Mouse (Mus musculus) neutrophil, adult 5-6 weeks (primary cell): Measurements from ENCODE around the gene Cadm2. TPM values are rescaled to one million over a fixed set of nuclear protein-coding genes. Genes with fewer than 3 reads are reported as not detected.

ENCODE experiments used
- ATAC-seq: fragments of 151-379, 151-347 bp; 2 replicates; pipeline ENCODE4 v1.8.0; 2017; ENCODE audit warnings: mild to moderate bottlenecking, moderate TSS enrichment; ENCODE audit not compliant: insufficient number of reproducible peaks, poor library complexity, low FRiP score, severe bottlenecking; ENCODE audit errors: extremely low read depth
- total RNA-seq: library from RNA; stranded (forward); fragments of 200-1000 nt; gene quantifications from 2 replicates; pipeline ENCODE4 v1.2.3, GENCODE M21; 2017

Gene Cadm2
- total RNA-seq, 1 experiment from 2014 or later, result not detected

DNA sequence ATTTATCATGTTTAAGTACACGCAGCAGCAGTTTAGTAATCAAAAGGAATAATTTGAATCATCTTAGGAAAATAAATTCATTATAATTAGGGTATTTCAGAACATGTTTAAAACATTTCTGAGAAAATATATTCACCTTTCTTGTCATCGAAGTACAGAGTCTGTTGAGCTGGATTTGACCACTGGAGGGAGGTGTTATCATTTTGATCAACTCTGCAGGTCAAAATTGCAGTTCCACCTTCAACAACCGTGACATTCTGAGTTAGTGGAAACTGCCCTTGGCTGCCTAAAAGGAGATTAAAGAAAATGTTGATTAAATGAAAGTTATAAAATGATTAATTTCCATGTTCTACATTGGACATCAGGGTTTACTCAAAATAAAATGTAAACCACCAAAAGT is 738.1 kb downstream of the Cadm2 start:
- ATAC-seq, result no peak

DNA sequence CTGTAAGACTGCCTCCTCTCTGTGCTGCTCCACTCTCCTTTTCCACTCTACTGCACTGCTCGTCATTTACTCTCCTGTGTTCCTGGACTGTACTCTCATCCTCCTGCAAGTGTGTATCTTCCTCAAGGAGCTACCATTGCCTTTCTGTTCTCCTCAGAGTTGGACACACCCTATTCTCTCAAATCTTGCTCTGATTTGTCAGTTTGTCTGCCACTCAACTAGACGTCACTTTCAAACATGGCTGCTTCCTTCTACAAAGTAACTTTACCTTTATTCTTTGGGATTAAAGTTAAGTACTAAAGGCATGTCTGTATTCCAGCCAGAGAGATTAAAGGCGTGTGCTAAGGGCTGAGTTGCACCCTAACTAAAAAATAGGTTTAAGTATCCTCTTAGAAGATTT is 749.5 kb downstream of the Cadm2 start:
- no peak for ATAC-seq

DNA sequence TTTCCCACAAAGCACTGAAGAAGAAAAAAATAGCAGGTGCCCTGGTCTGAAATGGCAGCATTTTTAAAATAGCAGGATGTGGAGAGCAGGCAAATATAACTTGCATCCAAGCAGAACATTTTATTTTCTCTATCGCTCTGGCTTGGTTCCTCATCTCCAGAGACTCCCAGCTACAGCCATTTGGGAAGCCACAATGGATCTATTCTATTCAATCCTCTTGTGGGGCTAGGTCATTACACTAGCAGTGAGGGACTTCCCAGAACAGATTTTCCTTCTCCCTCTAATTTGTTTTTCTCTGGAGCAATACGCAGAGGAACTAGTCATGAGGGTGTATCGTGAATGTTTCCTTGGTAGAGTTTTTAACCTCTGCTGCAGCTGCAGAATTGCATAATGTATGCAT is 769.7 kb downstream of the Cadm2 start:
- ATAC-seq, result no peak

DNA sequence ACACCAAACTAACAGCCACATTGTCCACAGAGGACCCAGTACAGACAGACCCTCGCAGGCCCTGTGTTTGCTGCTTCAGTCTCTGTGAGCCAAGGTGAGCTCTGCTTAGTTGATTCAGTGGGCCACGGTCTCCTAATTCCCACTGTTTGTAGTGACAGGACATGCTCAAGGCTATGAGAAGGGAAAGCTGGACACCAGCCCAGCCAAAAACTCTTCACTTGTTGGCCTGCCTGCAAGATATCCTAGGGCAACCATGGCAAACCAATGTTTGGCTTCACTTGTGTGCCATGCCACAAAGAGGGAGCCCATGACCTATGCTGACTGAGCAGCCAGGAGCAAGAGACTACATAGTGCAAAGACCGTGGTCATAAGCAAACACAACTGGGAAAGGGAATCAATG is 795.8 kb downstream of the Cadm2 start:
- no peak for ATAC-seq

DNA sequence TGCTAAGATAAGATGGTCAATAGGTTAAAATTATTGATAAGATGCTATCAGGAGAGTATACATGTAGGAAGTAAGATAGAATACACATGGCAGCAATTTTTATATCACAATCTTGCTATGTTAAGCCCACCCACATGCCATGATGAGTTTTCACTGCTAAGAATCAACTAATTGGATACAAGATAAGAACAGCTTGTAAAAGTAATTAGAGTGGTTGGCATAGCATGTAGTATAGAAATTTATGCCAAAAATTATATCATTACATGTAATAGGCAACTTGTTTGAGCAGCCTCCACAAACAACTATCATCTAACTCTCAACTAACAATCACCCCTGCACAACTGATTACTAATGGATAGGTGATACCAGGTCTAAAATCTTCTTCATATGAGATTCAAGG is 809.2 kb downstream of the Cadm2 start:
- no peak for ATAC-seq

DNA sequence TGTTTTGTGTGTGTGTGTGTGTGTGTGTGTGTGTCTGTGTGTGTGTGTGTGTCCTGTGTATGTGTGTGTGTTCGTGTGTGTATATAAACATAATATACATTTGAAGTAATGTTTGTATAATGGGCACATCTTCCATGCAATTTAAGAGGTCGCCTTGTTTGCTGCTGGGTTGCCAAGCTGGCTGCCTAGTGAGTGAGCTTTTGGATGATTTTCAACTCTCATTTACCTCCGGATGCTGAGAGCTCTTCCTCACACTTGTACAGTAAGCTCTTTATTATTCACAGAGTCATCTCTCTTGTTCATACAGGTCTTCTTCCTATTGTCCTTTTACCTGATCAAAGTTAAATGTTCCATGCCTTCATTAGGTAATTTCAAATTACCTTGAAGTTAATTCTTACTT is 822.5 kb downstream of the Cadm2 start:
- ATAC-seq, result no peak

DNA sequence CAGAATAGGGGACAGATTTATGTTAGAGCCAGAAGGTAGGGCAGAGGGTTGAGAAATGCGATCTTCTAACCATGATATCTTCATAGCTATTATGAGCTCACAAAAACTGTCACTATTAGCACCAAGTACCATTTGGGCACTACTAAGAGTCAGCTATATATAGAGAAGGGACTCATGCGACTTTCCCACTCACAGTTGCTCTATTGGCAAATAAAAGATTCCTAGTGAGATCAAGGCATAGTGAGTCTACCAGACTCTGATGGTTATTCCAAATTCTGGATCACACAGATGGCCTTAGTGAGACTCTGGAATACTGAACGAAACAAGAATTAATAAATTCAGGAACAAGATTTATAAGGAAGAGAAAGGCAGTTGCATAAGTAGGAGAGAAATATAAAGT is 827.6 kb downstream of the Cadm2 start:
- no peak for ATAC-seq

DNA sequence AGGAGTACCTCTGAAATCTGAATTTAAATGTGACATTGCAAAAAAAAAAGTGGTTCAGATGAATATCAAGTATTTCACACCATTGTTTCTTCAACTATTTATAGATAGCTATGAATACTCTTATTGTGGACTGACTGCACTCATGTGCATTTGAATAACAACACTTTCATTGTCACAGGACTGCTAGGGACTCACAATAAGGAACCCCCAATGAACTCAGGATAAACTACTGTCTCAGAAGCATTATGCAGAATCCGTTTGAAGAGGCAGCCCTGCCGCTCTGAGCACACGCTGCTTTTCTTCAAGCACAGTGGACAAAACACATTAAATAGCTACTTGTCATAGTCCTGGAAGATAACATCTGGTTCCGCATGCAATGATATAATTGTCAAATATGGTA is 848.8 kb downstream of the Cadm2 start:
- no peak for ATAC-seq

DNA sequence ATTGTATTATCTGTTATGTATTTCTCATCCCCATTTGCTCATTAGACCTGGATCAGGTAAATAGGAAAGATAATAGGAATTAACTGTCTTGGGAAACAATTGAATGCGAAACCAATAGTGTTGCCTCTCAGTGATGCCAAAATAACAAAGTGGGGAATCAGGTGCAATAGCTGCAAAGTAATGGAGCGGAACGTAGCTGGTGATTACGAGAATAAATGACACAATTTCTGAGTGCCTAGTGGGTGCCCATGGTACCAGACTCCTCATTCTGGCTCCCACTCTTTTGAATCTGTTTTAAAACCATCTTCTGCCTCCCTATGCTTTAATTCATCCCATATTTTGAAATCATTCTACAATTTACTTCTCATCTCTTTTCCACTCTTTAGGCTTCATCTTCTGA is 851.2 kb downstream of the Cadm2 start:
- ATAC-seq, result no peak

DNA sequence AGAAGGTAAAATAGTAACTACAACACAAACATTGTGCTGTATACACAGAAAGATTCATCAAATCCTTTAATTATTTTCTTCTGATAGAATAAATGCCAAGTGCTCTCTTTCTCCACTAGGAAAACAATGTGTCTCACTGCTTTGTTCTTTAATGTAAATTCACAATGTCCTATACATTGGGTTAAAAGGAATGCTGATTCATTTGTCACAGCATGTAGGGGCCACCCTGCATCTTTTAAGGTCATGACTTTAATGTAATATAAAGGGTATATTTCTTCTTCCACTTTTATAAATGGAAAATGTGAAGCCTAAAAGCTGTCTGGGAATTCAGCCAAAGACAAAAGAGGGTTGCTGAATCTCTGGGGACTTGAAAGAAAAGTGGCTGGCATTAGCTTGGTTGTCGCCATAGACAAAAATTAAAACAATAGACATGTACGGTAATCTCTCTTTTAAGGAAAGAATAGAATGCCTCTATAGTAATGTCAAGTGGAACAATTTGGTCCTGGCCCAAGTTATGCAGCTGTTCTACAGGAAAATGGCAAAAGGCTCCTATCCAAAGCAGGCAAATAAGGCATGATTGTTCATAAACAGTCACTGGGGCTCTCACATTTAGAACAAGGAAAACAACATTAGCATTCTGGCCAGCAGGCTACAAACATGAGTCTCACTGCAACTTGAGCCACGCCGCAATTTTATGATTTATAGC is 851.9 kb downstream of the Cadm2 start:
- no peak for ATAC-seq

DNA sequence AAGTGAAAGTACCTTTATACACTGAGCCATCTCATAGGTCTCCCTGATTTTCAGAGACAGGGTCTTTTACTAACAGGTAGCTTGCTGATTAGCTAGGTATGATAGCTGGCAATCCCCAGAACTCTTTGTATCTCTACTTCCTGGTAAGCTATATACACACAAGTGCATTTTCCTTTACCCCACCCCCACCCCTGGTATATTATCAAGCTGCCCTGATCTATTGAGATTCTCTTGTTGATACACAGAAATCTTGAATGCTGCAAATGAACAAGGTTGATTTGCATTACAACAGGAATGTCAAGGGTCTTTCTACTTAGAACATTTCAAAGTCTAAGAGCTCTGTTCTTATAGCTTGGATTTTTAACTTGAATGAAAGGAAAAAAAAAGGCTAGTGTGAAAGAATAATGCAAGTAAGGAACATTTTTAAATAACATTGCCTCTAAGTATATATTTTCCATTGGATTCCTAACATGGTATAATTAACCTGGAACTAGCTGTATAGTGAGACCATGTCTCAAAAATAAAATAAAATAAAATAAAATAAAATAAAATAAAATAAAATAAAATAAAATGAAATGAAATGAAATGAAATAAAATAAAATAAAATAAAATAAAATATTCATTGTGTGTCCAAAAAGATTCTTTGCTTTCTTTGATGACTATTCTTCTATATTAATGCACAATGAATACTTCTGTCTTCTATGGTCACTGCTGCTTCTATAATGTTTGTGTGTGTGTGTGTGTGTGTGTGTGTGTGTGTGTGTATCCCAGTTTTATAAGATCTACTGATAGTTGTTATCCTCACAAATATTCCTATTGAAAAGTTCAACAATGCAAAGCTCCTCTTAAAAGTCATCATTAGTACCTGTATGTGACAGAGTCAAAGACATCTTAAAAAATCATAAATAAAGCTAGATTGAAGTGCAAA is 858.9 kb downstream of the Cadm2 start:
- no peak for ATAC-seq

DNA sequence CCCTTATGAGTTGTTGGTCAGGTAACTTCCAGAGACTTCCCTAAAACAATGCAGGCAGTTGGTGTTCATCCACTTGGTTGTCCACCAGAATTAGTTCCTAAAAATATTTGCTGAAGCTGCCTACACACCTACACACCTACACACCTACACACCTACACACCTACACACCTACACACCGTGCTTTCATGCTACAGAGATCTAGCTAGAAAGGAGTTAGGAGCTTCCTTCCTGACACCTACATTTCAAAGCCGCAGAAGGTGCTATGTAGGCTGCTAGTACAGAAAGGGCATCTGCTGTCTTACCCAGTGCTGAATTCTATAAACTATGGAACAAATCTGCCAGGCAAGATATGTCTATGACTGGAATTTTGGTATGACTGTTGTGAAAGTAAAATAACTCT is 872.2 kb downstream of the Cadm2 start:
- ATAC-seq, result no peak

DNA sequence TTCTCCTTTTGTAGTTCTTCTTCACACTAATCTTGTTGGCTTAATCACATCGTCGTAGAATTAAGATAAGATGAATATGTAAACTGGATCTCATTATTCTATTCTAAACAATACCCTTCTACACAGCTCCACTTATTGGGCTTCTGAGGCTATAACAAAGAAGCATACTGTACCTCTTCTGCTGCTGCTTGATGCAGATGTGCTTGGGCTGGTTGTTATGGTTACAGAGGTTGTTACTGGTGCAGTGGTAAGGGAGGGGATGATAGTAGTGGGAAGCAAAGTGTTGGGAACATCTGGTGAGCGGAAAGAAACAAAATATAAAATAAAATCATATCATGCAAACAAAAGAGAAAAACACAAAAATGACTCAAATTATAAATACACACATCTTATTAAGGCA is 889.5 kb downstream of the Cadm2 start:
- ATAC-seq, result no peak

DNA sequence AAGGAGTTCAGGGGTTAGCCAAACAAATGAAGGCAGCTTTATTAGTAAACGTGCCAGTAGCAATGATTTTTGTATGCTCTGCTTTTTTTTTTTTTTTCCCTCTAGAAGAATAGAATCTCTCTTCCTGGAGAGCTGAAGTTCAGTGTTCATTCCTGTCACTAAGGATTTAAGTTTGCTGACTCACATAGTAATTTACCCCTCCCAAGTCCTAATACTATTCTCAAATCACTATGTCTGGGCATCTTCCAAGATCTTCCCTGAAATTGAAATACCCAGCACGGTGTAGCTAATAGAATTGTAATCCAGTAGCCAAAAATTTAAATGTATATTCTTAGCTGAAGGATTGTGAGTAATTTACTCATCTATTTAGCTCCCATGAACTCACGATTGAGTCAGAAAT is 914.2 kb downstream of the Cadm2 start:
- no peak for ATAC-seq

DNA sequence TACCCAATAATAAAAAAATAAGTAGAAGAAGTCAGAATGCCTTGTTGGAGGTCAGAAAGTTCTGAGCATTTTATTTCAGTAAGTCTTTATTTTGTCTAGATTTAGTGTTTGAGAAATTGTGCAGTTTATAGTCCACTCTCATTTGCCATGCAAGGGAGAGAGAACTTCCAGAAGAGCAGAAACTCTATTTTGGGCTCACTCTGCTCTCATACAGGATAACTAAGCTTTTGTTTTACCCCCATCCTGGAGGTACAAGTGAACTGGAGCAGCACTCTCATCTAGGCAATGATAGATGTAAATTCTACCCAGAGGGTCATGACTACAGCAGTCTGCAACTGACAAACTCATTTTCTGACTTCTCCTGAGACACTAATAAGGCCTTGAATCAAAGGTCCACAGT is 925.9 kb downstream of the Cadm2 start:
- ATAC-seq, result no peak

DNA sequence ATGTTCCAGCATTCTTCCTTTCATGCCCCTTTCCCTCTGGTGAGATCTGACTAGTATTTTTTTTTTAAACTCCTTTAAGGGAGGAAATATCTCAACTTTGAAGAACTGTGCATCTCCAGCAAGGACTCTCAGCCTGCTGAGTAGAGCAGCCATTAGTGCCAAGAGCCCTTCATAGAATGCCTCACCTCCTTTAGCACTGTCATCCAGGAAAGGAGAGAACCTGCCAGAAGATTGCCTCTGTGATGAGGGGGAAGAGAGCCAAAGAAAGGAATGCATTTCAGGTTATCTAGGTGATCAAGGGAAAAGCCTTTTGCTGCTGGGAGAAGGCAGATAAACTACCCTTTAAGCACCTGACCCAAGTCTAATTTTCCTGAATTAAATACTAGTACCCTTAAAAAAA is 943.5 kb downstream of the Cadm2 start:
- ATAC-seq, result no peak

DNA sequence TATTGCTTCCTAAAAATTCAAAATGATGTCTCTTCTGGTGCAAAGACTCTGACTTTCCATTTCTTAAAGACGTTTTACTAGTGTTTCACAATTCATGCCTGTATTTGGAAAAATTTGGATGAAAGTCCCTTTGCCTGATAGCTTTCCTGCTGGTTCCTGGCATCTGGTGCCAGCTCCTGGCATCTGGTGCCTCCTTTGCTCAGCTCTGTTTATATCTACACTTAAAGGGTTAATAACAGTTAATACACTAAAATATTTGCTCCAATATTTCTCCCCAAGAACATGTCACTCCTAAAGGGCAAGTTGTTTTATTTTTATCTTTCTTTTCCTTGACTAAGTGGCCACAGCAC is 969.7 kb downstream of the Cadm2 start:
- no peak for ATAC-seq

DNA sequence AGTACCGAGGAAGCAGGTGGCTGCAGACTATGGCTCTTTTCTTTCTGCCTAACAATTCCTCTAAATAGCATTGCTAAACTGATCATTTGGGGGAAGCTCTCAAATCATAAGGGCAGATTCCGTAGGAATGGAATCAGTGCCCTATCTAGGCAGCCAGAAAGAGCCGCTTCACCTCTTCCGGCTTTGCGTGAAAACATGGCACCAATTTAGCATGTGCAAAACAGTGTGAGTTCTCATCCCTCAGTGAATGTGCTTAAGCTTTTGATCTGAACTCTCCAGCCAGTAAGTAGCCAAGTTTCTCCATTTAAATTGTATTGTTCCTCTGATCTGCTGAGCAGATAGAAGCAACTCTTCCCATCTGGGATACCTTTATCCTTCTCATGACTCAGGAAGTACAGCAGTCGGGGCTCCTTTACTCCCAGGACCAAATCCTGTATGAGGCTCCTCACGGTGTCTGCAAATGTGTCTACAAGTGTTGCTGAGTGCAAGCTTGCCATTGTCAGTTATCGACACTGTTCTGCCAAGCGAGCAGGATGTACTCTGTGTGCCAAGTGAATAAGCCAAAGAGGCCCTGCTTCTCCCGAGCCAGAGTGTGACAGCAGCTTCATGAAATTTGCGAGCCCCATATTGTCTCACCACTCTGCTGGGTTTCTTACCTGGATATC is 970.2 kb downstream of the Cadm2 start:
- no peak for ATAC-seq

DNA sequence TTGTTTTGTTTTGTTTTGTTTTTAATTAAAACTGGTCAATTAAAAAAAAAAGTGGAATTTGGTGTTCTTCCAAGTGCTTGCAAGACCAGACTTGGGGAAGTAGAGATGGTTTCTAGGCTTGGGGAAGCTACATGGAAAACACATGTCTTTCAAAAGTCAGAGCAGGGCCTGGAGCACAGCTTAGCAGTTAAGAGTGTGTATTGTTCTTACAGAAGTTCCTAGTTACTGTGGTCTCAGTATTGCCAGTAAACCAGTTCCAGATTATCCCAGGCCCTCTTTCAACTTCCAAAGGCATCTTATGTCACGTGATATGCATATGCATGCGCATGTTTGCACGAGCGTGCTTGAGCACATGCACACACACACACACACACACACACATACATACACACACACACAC is 972.9 kb downstream of the Cadm2 start:
- no peak for ATAC-seq

DNA sequence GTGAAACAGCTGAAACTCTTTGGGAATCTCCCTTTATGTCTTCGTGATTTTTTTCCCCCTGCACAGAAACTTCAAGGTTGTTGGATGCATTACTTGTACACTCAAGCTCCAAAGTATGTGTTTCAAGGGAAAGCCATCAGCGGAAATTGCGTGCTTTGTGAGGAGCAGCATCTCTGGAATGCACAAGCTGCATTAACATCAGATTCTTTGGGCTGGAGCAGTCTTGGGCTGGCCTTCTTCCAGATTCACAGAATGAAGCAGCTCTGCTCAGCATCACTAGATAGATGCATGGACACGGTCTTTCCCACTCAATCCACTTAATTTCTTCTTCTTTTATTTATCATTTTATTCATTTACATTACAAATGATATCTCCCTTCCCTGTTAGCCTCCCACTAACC is 977.1 kb downstream of the Cadm2 start:
- no peak for ATAC-seq
